Mouse (Mus musculus) E14TG2a.4 (cell line): ENCODE measurements around the gene Nrxn1.

Experiments
- H3K27me3 ChIP-seq: 2 replicates; pipeline ENCODE4 v1.6.1; 2014; ENCODE audit warnings: low read length, control low read depth; ENCODE audit not compliant: insufficient read depth
- H3K36me3 ChIP-seq: 2 replicates; pipeline ENCODE4 v1.6.1; 2014; ENCODE audit warnings: low read length, control low read depth; ENCODE audit not compliant: insufficient read depth
- H3K4me1 ChIP-seq: replicated peaks from 2 replicates; pipeline ENCODE4 v1.6.1; 2014; ENCODE audit warnings: low read depth, low read length, control low read depth
- H3K4me3 ChIP-seq: replicated peaks from 2 replicates; pipeline ENCODE4 v1.5.1; 2014; ENCODE audit warnings: mild to moderate bottlenecking, low read length
- H3K9me3 ChIP-seq: 2 replicates; pipeline ENCODE4 v1.6.1; 2014; ENCODE audit warnings: low read length, control low read depth
- CTCF ChIP-seq: conservative IDR thresholded peaks from 2 replicates; pipeline ENCODE4 v1.5.1; 2014; ENCODE audit warnings: low read length
- NANOG ChIP-seq: IDR thresholded peaks from 2 replicates; pipeline ENCODE4 v1.6.1; 2014; ENCODE audit warnings: borderline replicate concordance, low read length, mixed read lengths
- POU5F1 ChIP-seq: IDR thresholded peaks from 2 replicates; pipeline ENCODE4 v1.6.1; 2014; ENCODE audit warnings: low read length, borderline replicate concordance

The Nrxn1 gene

GRCm38 (mm10) chr17:90122796-90123481, 969.9 kb downstream of the Nrxn1 start:
- H3K4me3 ChIP-seq, result no peak overlapping the region
- TF ChIP-seq NANOG (no peak), CTCF (no peak), POU5F1 (no peak)
- no peaks in the 10 kb centered on the region for H3K36me3 ChIP-seq
- H3K9me3 ChIP-seq, result no peaks in the 10 kb centered on the region
- H3K4me1 ChIP-seq, result no peaks in the 10 kb centered on the region
- H3K27me3 ChIP-seq, result no peaks in the 10 kb centered on the region

DNA sequence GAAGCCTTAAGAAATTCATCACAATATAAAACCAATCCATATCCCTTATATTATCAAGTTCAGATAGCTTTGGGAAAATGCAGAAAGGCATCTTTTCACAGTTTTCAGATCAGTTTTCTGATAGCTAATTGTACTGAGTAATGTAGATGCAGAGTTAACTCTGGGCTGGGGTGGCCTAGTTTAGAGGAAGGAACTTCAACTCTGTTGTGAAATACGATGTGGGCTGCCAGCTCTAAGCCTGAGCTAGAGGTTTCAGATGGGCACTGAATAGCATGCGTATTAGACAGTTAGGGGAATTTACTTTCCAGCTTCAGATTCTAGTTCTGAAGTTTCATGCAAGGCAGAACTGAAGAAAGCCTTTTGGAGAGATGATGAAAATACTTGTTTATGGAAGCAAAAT, 976.6 kb downstream of the Nrxn1 start:
- H3K9me3 ChIP-seq, result peaks cover 7% of the 10 kb centered on the region
- no peaks in the 10 kb centered on the region for H3K27me3 ChIP-seq
- no peaks in the 10 kb centered on the region for H3K4me1 ChIP-seq
- TF ChIP-seq NANOG (no peak), CTCF (no peak), POU5F1 (no peak)
- no peak overlapping the region for H3K4me3 ChIP-seq
- no peaks in the 10 kb centered on the region for H3K36me3 ChIP-seq

GRCm38 (mm10) chr17:90094999-90095398, 997.9 kb downstream of the Nrxn1 start:
- Histone ChIP-seq H3K9me3 (peaks cover 6% of the 10 kb centered on the region), H3K4me1 (no peaks in the 10 kb centered on the region), H3K4me3 (no peak overlapping the region), H3K36me3 (no peaks in the 10 kb centered on the region), H3K27me3 (no peaks in the 10 kb centered on the region)
- TF ChIP-seq CTCF (no peak), NANOG (no peak), POU5F1 (no peak)

- no peak for TF ChIP-seq POU5F1
- TF ChIP-seq NANOG, result no peak
- TF ChIP-seq CTCF, result no peak
- Histone ChIP-seq H3K36me3 (no peaks in the 10 kb centered on the region), H3K4me1 (peaks cover 3% of the 10 kb centered on the region; the same call in 1 of the 2 replicates), H3K4me3 (no peak overlapping the region; the same call in 1 of the 2 replicates), H3K9me3 (peaks cover 3% of the 10 kb centered on the region; the same call in 1 of the 2 replicates), H3K27me3 (no peaks in the 10 kb centered on the region)
Observed at GRCm38 (mm10) chr17:90088314-90088650, 1004.6 kb downstream of the Nrxn1 start.

DNA sequence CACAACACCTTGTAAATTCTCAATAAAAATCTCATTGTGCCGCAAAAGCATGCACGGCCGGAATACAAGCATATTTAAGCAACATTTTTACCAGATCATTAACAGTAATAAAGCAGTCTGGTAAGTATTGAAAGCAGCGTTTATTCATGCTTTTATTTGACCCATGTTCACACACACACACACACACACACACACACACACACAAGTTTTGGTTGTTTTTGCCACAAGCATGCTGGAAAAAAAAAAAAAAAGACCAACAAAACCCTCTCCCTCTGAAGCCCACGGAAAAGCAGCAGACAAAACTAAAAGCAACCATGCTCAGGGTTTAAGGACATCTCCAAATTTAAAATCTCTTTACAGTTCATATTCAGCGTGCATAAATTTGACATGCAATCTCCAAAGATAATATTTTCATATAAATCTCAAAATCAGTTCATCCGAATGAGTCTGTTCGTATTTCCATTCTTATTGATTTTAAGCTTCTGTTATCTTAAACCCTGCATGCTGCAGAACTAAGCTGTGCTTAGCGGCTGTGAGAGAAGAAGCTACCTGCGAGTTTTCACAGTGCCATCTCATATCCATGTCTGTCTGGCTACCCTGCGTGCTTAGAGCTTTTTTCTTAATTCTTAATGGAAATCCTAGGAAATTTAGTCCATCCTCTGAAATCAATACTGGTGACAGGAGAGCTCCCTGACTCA, 1005.1 kb downstream of the Nrxn1 start:
- H3K36me3 ChIP-seq, result no peaks in the 10 kb centered on the region
- TF ChIP-seq POU5F1, result no peak
- TF ChIP-seq NANOG, result no peak
- TF ChIP-seq CTCF, result no peak
- no peak overlapping the region; the same call in 1 of the 2 replicates for H3K4me3 ChIP-seq
- peaks cover 3% of the 10 kb centered on the region; the same call in 1 of the 2 replicates for H3K4me1 ChIP-seq
- H3K9me3 ChIP-seq, result peaks cover 3% of the 10 kb centered on the region; the same call in 1 of the 2 replicates
- H3K27me3 ChIP-seq, result no peaks in the 10 kb centered on the region

DNA sequence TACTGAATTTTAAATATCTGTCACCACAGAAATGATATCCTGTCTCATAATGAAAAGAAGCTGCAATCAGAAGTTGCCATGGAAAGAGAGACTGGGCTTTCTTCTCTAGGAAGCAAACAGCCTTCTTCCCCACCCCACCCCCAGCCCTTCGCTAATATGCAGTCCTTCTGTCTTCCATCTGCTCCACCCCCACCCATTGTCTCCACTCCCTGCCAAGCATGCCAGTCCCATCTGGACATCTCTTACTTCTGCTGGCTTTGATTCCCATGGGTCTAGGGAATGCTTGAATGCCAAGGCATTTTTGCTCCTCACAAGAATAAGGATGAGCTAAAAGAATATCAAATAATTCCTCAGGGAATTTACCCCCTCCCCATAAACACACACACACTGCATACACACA, 1006.0 kb downstream of the Nrxn1 start:
- no peak overlapping the region for H3K4me3 ChIP-seq
- no peaks in the 10 kb centered on the region for H3K27me3 ChIP-seq
- TF ChIP-seq POU5F1 (no peak), CTCF (no peak), NANOG (no peak)
- H3K36me3 ChIP-seq, result no peaks in the 10 kb centered on the region
- peaks cover 3% of the 10 kb centered on the region; the same call in 1 of the 2 replicates for H3K9me3 ChIP-seq
- peaks cover 3% of the 10 kb centered on the region; the same call in 1 of the 2 replicates for H3K4me1 ChIP-seq

- no peaks in the 10 kb centered on the region for H3K4me1 ChIP-seq
- no peaks in the 10 kb centered on the region for H3K36me3 ChIP-seq
- H3K9me3 ChIP-seq, result no peaks in the 10 kb centered on the region
- H3K4me3 ChIP-seq, result no peak overlapping the region
- TF ChIP-seq POU5F1 (no peak), CTCF (no peak), NANOG (no peak)
- no peaks in the 10 kb centered on the region for H3K27me3 ChIP-seq
Observed at GRCm38 (mm10) chr17:90079003-90079402, 1013.9 kb downstream of the Nrxn1 start.

- H3K27me3 ChIP-seq, result no peaks in the 10 kb centered on the region
- no peak for TF ChIP-seq POU5F1
- TF ChIP-seq CTCF, result no peak
- TF ChIP-seq NANOG, result no peak
- no peaks in the 10 kb centered on the region for H3K4me1 ChIP-seq
- no peaks in the 10 kb centered on the region for H3K36me3 ChIP-seq
- no peak overlapping the region for H3K4me3 ChIP-seq
- no peaks in the 10 kb centered on the region for H3K9me3 ChIP-seq
Observed at GRCm38 (mm10) chr17:90078488-90078887, 1014.4 kb downstream of the Nrxn1 start.
